Mouse (Mus musculus) adrenal gland, adult 8-10 months (tissue): ENCODE measurements around the gene 4930516K23Rik. TPM values are rescaled to one million over a fixed set of nuclear protein-coding genes. Genes with fewer than 3 reads are reported as not detected.

Experiments
- DNase-seq: peaks from one replicate; pipeline ENCODE4 v3.0.0; 2022
- total RNA-seq, 4 experiments: library from RNA; stranded (reverse); gene quantifications; 2 replicates each; pipeline ENCODE4 v1.2.4; 2022

The 4930516K23Rik gene
- total RNA-seq: not detected

GRCm38 (mm10) chr7:104061345-104061744, at the start of gene 4930516K23Rik:
Gene 4930516K23Rik (minus strand): TSS chr7:104061445.
- DNase-seq: no peak

- no peak for DNase-seq
Measured at GRCm38 (mm10) chr7:104104757-104104972, 43.4 kb upstream of the 4930516K23Rik start, which contains the start of gene Olfr646. Gene Olfr646 (plus strand): TSS chr7:104104873.

GRCm38 (mm10) chr7:104103913-104104756, 42.9 kb upstream of the 4930516K23Rik start:
- DNase-seq: no peak

GRCm38 (mm10) chr7:104085365-104085764, 24.1 kb upstream of the 4930516K23Rik start, which contains the start of gene Olfr645:
Gene Olfr645 (minus strand): TSS chr7:104085465.
- no peak for DNase-seq

- no peak for DNase-seq
Measured at GRCm38 (mm10) chr7:104071769-104072168, 10.5 kb upstream of the 4930516K23Rik start, which contains the start of gene Olfr644. Gene Olfr644 (minus strand): TSS chr7:104071869.

- no peak for DNase-seq
Measured at GRCm38 (mm10) chr7:104059215-104059614, 2.0 kb downstream of the 4930516K23Rik start.

GRCm38 (mm10) chr7:104052566-104052965, 8.7 kb downstream of the 4930516K23Rik start, which contains the start of gene Olfr642:
Gene Olfr642 (minus strand): TSS chr7:104052666.
- DNase-seq: no peak

- DNase-seq: no peak
Measured at GRCm38 (mm10) chr7:104050745-104051144, 10.5 kb downstream of the 4930516K23Rik start.

- no peak for DNase-seq
Measured at GRCm38 (mm10) chr7:104035145-104035544, 26.1 kb downstream of the 4930516K23Rik start, which contains the start of gene Olfr641. Gene Olfr641 (plus strand): TSS chr7:104035445.

- no peak for DNase-seq
Measured at GRCm38 (mm10) chr7:104026978-104027377, 34.3 kb downstream of the 4930516K23Rik start.

GRCm38 (mm10) chr7:104025473-104025872, 35.8 kb downstream of the 4930516K23Rik start, which contains the start of gene Olfr640:
Gene Olfr640 (minus strand): TSS chr7:104025573.
- DNase-seq: no peak

GRCm38 (mm10) chr7:104021651-104022050, 39.6 kb downstream of the 4930516K23Rik start:
- no peak for DNase-seq

- no peak for DNase-seq
Measured at GRCm38 (mm10) chr7:104018953-104019352, 42.3 kb downstream of the 4930516K23Rik start.

GRCm38 (mm10) chr7:104017203-104017602, 44.0 kb downstream of the 4930516K23Rik start, which contains the start of gene Olfr639:
Gene Olfr639 (minus strand): TSS chr7:104017303.
- DNase-seq: no peak

Other genes with a start within 250 kb of the 4930516K23Rik start
- 100 to 1,000 TPM in 1 of 4 experiments, 10 to 100 TPM in 3; 78.2 to 176 (median 90.4) TPM for gene Hbb-bt, start 247.4 kb downstream of the 4930516K23Rik start, total RNA-seq
- 1,000 to 10,000 TPM in 1 of 4 experiments, 100 to 1,000 TPM in 3; 738 to 2,114 (median 834) TPM for gene Hbb-bs, start 233.3 kb downstream of the 4930516K23Rik start, total RNA-seq
- gene Hbb-bh2, start 220.9 kb downstream of the 4930516K23Rik start, total RNA-seq: not detected
- gene Hbb-bh1, start 218.3 kb downstream of the 4930516K23Rik start, total RNA-seq: not detected
- gene Hbb-y, start 208.2 kb downstream of the 4930516K23Rik start, total RNA-seq: not detected
- not detected for gene Olfr66, start 175.2 kb downstream of the 4930516K23Rik start, total RNA-seq
- not detected for gene Olfr64, start 167.0 kb downstream of the 4930516K23Rik start, total RNA-seq
- gene Olfr65, start 158.0 kb downstream of the 4930516K23Rik start, total RNA-seq: not detected
- not detected for gene Olfr631, start 132.6 kb downstream of the 4930516K23Rik start, total RNA-seq
- gene Olfr632, start 127.1 kb downstream of the 4930516K23Rik start, total RNA-seq: not detected
- not detected for gene Olfr633, start 117.0 kb downstream of the 4930516K23Rik start, total RNA-seq
- gene Olfr635, start 90.3 kb downstream of the 4930516K23Rik start, total RNA-seq: under 1 TPM in 3 of 4 experiments, not detected in 1; 0.03 to 0.06 (median 0.06) TPM
- gene Olfr638, start 62.7 kb downstream of the 4930516K23Rik start, total RNA-seq: not detected
- gene Olfr639, start 44.1 kb downstream of the 4930516K23Rik start, total RNA-seq: under 1 TPM in 2 of 4 experiments, not detected in 2; 0.05 to 0.09 TPM
- gene Olfr640, start 35.9 kb downstream of the 4930516K23Rik start, total RNA-seq: not detected
- not detected for gene Olfr641, start 26.0 kb downstream of the 4930516K23Rik start, total RNA-seq
- not detected for gene Olfr642, start 8.8 kb downstream of the 4930516K23Rik start, total RNA-seq
- gene Olfr644, start 10.4 kb upstream of the 4930516K23Rik start, total RNA-seq: not detected
- not detected for gene Olfr645, start 24.0 kb upstream of the 4930516K23Rik start, total RNA-seq
- gene Olfr646, start 43.4 kb upstream of the 4930516K23Rik start, total RNA-seq: not detected
- gene Ubqln5, start 68.4 kb upstream of the 4930516K23Rik start, total RNA-seq: not detected
- not detected for gene Olfr643, start 76.0 kb upstream of the 4930516K23Rik start, total RNA-seq
- gene Ubqln3, start 81.8 kb upstream of the 4930516K23Rik start, total RNA-seq: not detected
- gene Ubqlnl, start 89.1 kb upstream of the 4930516K23Rik start, total RNA-seq: not detected
- not detected for gene Olfm5, start 103.4 kb upstream of the 4930516K23Rik start, total RNA-seq
- under 1 TPM in 1 of 4 experiments, not detected in 3; 0.15 TPM for gene Olfr648, start 121.9 kb upstream of the 4930516K23Rik start, total RNA-seq
- not detected for gene Olfr649, start 134.5 kb upstream of the 4930516K23Rik start, total RNA-seq
- 1 to 10 TPM in 2 of 4 experiments, under 1 TPM in 2; 0.41 to 1.8 (median 1.0) TPM for gene Trim6, start 157.3 kb upstream of the 4930516K23Rik start, total RNA-seq
- gene Trim34a, start 183.0 kb upstream of the 4930516K23Rik start, total RNA-seq: 10 to 100 TPM in 3 of 4 experiments, 1 to 10 TPM in 1; 8.2 to 11.6 (median 11.0) TPM
- gene Trim5, start 226.6 kb upstream of the 4930516K23Rik start, total RNA-seq: 1 to 10 TPM; 4.7 to 6.5 (median 6.1) TPM